Mouse (Mus musculus): ENCODE measurements at regions not wholly inside any gene's neighbourhood (a gene's known extent, or its start where the extent isn't known, plus 50 kb on each side); places are given as distances from the start of the nearest gene placed in this dataset.
"Not testable (repeated sequence)": the region's sequence is repeated elsewhere in the genome, so short reads cannot be mapped to it uniquely, and the experiment has no call there.

DNA sequence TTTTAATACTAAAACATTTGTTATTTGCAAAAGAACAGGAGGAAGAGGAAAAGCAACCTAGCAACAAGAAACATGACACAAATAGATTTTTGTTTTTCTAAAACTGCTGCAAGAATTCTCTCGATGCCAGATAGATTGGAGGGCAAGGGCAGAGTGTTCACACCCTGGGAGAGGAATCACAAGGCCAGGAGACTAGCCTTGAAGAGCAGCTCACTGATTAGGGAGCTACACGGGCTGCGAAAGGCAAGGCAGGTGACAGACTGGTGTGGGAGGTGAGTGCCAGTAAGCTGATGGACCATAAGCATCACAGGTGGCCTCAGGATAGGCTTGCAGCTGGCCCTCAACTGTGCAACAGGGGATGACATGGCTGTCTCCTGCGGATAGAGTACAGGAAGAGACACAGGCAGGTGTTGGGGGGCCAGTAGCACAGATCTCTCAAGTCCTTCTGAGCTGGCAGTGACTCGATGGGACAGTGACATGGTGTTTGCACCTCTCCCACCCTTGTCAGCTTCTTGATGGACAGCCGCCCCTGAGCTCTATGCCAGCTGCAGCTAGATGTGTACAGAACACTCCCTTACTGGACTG lies 102.0 kb upstream of the Abca1 start:
- DNase-seq, result no peak

DNA sequence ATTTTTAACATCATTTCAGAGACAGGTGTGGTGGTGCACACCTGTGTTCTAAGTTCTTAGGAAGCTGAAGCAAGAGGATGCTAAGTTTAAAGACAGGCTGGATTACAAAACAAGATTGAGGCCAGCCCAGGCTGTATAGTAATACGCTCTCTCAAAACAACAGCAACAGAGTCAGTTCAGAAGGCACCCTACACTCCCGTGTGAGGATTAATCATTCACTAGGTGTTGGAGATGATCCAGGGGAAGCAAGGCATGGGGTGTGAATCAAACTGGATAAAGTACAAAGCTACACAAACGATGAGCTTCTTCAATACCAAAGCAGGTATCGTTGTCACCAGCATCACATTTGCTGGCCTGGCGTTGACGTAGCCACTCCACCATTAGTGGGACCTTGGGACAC lies 99.3 kb upstream of the Abca1 start:
- no peak for DNase-seq

DNA sequence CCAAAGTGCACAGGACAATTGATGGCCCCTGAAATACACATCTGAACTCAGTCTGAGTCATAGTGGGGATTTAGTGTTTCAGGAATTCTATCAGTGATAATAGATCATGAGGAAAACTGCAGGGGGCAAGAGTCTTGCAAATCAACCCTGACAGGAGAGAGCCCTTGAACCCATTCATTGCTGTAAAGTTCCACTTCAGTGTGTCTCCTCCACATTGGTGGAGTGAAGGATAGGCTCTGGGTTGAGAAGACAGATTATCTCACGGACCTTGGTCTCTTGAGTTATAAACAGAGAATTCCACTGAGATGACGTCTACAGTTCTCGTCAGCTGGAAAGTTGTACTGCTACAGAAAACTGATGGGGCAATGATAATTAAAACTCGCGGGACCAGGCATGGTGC lies 97.3 kb upstream of the Abca1 start:
- DNase-seq, result no peak

DNA sequence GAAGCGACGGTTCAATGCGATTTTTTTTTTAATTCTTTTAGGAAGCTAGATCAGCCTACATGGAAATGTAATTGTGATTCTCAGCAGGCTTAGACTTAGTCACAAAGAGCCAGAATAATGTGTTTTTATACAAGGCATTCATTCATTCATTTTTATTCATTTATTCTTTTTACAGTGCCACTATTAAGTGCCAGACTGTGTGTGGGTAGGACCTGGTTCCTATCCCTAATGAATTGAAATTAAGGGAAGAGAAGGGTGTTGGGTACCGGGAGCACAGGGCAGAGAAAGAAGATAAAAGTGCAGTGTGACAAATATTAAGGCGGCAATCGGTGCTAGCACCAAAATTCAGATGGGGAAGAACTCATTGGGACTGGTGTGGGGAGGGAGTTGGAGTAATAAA lies 94.8 kb upstream of the Abca1 start:
- no peak for DNase-seq

DNA sequence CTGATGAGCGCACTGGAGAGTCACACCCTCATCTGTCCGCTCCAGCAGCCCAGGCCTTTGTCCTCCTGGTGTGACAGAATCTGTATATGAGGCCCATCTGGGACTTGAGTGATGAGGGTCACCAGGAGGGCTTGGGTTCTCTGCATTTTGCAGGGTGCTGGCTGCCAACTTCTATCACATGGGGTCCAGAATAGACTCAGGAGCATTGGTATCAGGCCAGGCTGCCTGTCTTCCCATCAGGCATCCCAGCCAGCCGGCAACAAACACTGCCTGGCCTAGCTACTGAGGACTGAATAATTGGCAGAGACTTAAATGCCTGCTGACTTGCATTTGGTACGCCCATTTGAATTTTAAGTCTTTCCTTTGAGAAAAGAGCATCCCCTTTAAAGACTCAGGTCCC lies 94.0 kb upstream of the Abca1 start:
- DNase-seq, result peak; percentile 49

DNA sequence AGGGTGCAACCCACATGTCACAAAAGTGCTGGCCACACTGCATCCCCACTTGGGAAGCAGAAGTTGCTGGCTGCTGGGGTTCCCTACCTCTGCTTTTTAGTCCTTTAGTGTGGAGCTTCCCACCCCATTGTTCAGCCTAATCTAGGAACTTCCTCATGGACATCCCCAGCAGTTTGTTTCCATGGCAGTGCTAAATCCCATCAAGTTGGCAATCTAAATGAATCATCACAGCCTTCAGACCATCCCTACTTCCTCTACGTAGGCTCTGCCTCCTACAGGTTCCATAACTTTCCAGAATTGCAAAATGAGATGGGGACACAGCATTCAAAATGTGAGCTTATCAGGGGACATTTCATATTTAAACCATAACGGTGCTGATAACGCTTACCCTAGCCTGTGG lies 90.6 kb upstream of the Abca1 start:
- no peak for DNase-seq

DNA sequence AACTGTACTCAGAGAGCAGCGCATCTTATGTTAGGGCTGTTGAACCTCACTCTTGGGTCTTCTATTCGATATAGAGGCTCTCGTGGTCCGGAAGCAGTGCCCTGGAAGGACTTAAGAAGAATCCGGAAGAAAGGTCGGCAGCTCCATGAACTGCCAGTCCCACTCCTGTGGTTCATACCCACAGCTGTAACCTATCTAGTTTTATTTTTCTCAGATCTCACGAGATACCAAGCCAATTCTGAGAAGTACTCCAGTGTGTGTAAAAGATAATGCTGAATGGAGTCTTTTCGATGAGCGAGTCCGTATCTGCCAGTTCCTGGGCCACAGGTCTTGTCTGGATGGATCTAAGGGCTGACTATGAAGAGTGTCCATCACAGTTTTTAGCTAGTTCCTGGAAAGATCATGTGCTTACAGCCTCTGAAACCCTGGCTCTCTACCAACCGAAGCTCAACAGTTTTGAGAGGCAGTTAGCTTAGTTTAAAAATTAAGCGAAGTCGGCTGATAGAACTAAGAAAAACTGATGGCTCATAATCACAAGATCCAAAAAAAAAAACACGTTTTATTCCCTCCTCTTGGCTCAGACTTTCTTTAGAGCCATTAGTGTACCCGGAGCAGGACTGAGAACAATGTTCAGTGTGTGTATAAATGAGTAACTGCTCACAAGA lies 86.5 kb upstream of the Abca1 start:
- no peak for DNase-seq

DNA sequence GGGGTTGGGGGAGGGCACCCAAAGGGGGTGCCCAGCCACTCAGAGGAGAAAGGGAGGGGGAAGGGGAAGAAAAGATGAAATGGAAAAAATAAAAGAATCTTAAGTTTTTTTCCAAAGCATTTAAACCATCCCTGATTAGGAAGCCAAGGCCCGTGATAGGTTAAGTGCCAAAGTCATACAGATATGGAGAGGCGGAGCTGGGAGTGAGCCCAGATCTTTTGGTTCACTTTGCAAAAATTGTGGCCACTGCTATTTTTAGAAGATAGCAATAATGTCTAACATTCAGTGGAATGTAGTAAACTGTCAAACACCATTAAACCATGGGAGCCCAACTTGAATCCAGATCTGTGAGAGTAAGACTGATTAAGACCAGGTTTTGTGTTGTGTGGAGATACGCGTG lies 85.9 kb upstream of the Abca1 start:
- DNase-seq, result no peak

DNA sequence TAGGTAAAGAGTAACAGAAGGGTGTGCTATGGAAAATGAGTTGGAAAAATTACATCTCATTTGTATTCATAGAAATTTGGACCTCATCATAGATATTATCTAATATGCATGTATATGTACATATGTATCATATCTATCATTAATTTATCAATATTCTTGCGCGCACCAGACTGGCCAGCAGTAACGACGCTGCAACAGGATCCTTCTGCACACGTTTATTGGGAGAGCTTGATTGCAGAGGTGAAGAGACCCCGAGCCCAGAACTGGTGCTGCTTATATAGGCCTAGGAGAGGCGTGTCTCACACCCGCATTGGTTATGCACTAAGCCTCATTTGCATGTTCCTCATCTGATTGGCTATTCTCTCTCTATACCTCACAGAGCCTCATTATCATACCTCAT lies 83.8 kb upstream of the Abca1 start:
- DNase-seq, result not testable (repeated sequence)

DNA sequence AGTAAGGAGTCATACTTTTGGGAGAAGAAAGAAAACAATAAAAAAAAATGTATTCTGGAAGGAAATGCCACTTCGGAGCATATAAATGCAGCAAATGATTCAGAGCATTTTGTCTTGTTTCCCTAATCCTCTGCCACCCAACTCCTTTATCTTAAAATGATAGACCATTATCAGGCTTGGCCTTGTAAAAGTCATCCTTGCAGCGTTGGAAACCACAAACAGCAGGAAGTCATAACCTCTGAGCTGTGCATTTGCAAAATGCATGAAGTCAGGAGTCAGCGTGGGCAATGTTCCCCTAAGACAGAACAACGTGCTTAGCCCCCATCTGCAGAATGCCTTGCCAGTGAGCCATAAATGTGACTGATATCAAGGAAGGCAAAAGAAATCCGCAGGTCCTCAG lies 80.2 kb upstream of the Abca1 start:
- DNase-seq, result no peak

DNA sequence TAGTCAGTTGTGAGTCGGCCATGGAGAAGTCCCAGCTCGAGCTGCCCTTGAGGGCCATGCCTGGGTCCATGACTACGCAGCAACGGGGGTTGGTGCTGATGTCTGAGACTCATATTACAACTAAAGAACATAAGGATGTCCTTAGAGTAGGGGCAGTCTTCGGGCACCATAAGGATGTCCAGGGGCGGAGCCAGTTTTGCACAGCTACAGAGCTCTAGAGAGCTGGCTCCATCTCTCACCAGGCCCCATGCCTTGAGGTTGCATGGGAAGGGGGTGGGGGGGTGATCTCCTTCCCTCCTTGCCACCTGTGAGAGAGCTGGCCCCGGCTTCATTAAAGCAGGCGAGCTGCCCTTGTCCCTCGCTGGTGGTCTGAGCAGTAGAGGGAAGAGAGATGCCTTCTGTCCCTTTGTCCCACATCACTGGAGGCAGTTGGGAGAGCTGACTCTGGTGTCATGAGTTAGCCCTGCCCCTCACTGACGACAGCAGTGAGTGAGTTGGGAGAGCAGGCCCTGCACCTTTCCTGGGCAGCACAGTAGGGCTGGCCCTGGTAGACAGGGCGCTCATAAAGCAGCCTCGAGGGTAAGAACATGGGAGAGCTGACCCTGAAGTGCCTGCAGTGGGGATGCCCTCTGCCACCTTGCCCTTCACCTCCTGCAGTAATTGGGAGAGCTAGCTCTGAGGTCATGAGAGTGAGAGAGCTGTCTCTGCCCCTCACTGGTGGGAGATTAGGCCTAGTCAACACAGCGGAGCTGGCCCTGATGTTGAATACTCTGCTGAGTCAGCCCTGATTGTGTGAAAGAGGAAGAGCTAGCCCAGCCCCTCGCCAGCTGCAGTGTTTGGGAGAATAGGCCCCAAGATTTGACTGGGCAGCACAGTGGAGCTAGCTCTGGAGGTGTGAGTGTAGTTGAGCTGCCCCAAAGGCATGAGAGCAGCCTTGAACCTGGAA lies 78.9 kb upstream of the Abca1 start:
- DNase-seq, result no peak

DNA sequence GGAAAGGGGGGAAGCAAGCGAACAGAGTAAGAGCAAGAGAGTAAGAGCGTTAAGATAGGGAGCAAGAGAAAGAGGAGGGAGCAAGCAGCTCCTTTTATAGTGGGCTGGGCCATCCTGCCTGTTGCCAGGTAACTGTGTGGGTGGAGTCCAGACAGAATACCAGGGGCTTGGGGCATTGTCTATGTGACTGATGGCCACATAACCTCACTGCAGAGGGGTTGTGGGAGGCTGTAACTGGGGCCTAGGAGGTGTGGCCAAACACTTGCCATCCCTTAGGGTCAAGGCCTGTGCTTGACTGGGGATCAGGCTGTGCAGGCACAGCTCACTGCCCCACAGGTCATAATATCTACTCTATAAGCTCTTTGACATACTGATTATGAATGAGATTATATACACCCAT lies 76.2 kb upstream of the Abca1 start:
- DNase-seq, result no peak

DNA sequence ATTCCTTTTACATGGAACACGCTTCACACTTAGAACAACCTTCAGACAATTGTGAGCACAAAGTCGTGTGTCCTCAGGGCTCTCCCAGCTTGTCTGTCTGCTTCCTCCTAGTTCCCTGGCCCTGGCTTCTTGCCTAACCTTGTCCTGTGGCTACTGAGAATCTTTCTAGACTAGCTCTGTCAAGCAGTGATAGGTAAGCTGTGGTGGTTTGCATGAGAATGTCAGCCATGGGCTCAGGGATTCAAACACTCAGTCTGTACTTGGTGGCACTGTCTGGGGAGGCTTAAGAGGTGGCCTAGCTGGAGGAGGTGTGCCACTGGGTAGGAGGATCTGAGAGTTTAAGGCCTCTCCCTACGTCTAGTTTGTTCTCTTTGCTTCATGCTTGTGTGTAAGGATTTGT lies 72.7 kb upstream of the Abca1 start:
- DNase-seq, result no peak

DNA sequence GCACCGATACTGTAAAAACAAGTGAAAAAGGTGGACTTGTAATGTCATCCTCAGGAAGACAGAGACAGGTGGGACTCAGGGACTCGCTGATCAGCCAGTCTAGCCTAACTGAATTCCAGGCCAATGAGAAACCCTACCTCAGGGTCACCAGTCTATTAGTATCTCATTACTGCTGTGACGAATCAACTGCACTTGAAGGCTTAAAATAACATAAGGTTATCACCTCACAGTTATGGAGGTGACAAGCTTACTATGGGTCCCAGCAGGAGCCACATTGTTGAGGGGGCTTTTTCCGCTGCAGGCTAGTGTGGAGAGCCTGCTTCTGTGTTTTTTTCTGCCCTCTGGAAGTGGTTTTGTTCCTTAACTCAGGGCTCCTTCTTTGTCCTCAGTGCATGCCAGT lies 72.2 kb upstream of the Abca1 start:
- DNase-seq, result no peak

DNA sequence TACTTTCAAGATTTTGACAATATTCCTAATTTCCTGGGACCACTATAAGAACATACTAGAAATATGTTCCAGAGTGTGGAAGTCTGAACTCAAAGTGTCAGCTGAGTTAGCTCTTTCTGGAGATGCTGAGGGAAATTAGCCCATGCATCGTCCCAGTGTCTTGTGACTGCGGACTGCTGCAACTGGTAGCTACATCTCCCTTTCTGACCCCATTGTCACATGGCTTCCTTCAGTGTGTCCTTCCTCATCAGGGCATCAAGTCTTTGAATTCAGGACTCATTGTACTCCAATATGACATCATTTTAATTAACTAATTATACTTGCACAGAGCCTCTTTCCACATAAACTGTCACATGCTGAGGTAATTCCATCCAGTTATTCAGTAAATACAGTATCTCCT lies 71.4 kb upstream of the Abca1 start:
- DNase-seq, result no peak

DNA sequence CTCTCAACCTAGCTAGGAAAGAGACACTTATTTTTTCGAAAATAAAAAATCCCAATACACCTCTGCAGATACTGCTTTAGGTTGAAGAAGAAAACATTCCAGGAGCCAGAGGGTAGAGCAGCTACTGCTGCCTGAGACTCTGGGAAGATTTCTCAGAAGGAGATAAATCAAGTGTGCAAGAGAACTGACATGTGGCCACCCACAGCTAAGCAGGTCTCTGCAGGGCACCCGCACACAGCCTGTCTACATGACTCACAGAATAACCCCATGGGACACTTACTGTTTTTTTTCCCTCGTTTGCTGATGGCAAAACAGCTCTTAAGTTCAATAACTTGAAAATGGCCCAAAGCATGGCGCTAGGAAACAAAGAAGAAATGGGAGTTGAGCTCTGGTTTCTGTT lies 68.7 kb upstream of the Abca1 start:
- no peak for DNase-seq

DNA sequence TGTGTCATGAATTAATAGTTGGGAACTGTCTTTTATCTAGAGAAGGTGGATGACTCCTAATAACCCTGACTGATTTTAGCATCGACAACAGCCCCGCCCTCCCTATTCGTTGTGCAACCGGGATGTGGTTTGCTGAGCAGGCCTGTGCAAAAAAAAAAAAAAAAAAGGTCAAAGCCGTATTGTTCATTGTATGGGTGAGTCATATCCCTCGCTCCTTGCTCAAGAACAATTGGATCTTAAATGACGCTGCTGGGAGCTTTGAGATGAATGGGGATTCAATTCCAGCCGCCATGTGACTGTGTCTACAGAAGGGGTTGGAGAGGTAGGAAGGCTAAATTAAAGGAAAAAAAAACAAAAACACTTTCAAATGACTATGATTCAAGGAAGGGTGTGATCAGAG lies 68.1 kb upstream of the Abca1 start:
- peak; percentile 40 for DNase-seq

DNA sequence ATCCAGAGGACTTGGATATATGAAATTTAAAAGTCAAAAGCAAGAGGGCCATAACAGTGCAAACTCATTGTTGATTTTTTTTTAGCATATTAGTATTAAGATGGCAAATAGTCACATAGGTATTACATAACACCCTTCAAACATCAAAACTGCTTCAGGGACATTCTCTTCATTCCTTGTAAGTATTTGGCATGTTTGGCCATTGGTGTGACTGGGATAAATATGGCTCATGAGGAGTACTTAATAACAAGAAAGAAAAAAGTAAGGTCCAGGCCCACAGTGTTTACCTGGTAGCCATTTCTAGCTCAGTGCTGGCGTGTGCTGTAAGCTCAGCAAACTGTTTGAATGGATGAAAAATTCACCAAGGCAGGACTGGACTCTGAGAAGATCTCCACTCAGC lies 67.4 kb upstream of the Abca1 start:
- DNase-seq, result no peak

DNA sequence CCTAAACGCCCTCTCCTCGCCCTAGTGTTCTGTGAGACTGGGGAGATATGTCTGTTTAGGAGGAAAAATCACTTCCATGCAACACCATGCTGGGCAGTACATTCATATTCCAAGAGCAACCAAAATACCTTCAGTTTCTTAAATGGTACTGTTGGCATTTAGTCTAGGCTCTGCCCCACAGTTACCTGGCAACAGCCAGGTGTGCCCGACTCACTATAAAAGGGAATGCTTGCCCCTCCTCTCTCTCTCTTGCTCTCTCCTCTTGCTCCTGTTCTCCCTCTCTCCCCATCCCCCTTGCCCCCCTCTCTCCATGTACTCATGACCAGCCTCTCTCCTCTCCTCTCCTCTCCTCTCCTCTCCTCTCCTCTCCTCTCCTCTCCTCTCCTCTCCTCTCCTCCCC lies 66.7 kb upstream of the Abca1 start:
- DNase-seq, result peak; percentile 21

DNA sequence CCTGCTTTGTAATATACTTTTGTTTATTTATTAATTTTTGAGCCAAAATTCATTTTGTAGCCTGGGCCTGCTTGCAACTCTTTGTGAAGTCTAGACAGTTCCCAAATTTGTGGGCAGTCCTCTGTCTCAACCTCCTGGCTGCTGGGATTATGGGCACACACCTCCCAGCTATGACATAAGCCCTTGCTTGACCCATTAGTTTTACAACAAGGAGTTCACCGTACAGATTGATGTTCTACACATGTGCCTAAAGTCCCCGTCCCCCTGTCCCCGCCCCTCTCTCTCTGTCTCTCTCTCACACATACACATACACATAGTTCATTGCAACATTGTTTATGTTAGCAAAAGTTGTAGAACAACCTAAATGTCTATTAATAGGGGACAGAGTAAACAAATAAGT lies 63.7 kb upstream of the Abca1 start:
- no peak for DNase-seq

DNA sequence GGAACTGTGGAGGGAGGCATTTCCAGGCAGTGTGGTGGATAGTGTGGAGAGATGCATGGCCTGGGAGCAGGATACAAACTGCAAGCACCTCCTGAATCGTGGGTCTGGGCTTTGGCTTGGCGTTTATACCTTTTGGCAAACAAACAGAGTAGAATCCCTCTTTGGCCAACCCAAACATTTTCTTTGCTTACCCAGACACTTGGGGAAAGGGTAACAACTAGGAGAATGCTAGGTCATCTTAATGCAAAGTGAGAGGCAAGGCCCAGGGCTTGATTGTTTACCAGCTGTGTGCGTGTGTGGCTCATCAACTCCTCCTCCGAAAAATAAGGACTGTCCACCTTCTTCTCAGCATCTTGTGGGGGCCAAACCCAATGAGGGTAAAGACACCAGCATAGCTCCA lies 61.1 kb upstream of the Abca1 start:
- no peak for DNase-seq

DNA sequence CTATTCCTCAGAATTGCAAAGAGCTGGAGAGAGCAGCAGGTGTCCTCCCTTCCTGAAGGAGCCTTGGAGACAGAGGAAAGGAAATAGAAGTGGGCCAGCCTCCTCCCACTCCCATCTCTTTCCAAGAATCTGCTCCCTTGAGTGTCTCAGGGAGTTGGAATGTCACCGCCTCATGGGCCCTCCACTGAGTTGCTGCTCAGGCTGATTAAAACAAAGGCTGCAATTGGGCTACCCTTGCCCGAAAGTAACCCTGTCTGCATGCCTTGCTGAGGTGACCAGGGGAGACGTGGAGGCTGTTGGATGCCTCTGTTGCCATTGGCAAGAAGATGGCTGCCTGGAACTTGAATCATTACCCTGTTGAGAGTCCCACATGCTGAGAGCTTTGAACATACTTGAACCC lies 59.7 kb upstream of the Abca1 start:
- DNase-seq, result peak; percentile 73

DNA sequence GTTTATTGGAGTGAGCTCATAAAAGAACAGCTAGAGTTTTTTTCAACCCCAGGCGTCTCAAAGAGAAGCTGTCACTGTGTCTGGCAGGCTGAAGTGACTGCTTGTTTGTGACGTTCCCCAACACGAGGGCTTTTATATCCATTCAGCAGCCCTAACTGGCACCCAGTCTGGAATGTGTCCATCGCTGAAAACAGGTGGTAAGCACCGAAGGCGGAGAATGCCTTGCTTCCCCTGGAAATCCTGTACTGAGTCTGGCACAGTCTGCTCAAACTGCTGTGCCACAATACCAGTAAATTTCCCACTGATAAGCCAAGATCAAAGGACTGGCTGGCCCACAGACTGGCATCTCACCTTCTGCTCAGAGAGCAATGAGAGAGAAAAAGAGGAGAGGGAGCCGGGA lies 59.1 kb upstream of the Abca1 start:
- peak; percentile 59 for DNase-seq

DNA sequence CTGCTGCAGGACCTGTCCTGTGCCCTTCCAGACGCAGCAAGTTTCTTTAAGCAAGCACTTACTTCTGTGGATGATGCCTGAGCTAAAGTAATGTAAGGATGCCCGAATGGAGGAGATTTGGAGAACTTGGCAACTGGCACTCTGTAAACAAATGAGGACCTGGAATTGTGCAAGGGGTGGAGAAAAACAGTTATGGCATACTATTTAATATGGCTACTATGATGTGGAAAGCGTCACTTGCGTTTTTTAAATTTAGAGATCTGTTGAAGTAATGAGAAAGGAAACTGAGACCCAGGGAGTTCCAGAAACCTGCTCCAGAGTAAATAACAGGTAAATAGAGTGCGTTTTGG lies 58.6 kb upstream of the Abca1 start:
- no peak for DNase-seq

All from lung, postnatal 10 days (tissue).